Mouse (Mus musculus) embryonic facial prominence, embryonic 13.5 days (tissue): ENCODE data around the gene Camkk2. TPM values are rescaled to one million over a fixed set of nuclear protein-coding genes. Genes with fewer than 3 reads are reported as not detected.

Experiments used
- ATAC-seq: fragments of 200-750 bp; cut with Nextera tagmentation; 2 replicates; pipeline ENCODE4 v1.8.0; 2017; ENCODE audit warnings: low read depth; ENCODE audit not compliant: insufficient number of reproducible peaks, insufficient read depth, low FRiP score, low TSS enrichment
- H3K27ac ChIP-seq: fragments of 300-500 bp; sonication (generic); 2 replicates; pipeline ENCODE4 v1.5.1; 2015; ENCODE audit warnings: moderate library complexity, mild to moderate bottlenecking, inconsistent platforms
- H3K27me3 ChIP-seq: fragments of 300-500 bp; sonication (generic); 2 replicates; pipeline ENCODE4 v1.6.1; 2015; ENCODE audit warnings: mild to moderate bottlenecking, inconsistent platforms
- H3K36me3 ChIP-seq: fragments of 300-500 bp; sonication (generic); 2 replicates; pipeline ENCODE4 v1.6.1; 2015; ENCODE audit warnings: mild to moderate bottlenecking, inconsistent platforms
- H3K4me1 ChIP-seq: fragments of 300-500 bp; sonication (generic); 2 replicates; pipeline ENCODE4 v1.6.1; 2015; ENCODE audit warnings: inconsistent platforms
- H3K4me2 ChIP-seq: fragments of 300-500 bp; sonication (generic); 2 replicates; pipeline ENCODE4 v1.6.1; 2015; ENCODE audit warnings: moderate library complexity, mild to moderate bottlenecking, inconsistent platforms
- H3K4me3 ChIP-seq: fragments of 300-500 bp; sonication (generic); 2 replicates; pipeline ENCODE4 v1.5.1; 2015; ENCODE audit warnings: mild to moderate bottlenecking, inconsistent platforms
- H3K9ac ChIP-seq: fragments of 300-500 bp; sonication (generic); 2 replicates; pipeline ENCODE4 v1.6.1; 2015; ENCODE audit warnings: mild to moderate bottlenecking, inconsistent platforms
- H3K9me3 ChIP-seq: fragments of 300-500 bp; sonication (generic); 2 replicates; pipeline ENCODE4 v1.6.1; 2016; ENCODE audit warnings: inconsistent platforms
- WGBS: fragments of 180-500 bp; shearing (Covaris S2); methylation state at CpG from one replicate; pipeline ENCODE4 v1.1.7; 2015; ENCODE audit warnings: mixed read lengths; 5-methylcytosine and 5-hydroxymethylcytosine counted together
- polyA plus RNA-seq: library from polyadenylated mRNA; unstranded; fragments of >200 nt; fragmentation: Nextera tagmentation; extraction: Ambion mirVana; gene quantifications from 2 replicates; pipeline ENCODE4 v1.2.1, GENCODE M21; 2015

The Camkk2 gene
- polyA plus RNA-seq, 1 experiment from 2014 or later = 47.3 TPM

- Histone ChIP-seq H3K9me3 (no peaks in the 10 kb centered on the region), H3K4me1 (no peaks in the 10 kb centered on the region), H3K27ac (0 out of 2 replicates have a peak overlapping the region, but pooled peaks have one; percentile 11), H3K4me2 (no peak overlapping the region), H3K27me3 (no peaks in the 10 kb centered on the region), H3K36me3 (peaks cover 31% of the 10 kb centered on the region), H3K9ac (no peak overlapping the region), H3K4me3 (no peak overlapping the region)
- WGBS = 53% methylated on average over 10 of the region's 10 CpGs
- no peak for ATAC-seq
Measured at GRCm38 (mm10) chr5:122764032-122764464, 15.2 kb downstream of the Camkk2 start.

- 82% methylated on average over 29 of the region's 29 CpGs for WGBS
- H3K4me3 ChIP-seq = no peak overlapping the region
- peaks cover 32% of the 10 kb centered on the region for H3K36me3 ChIP-seq
- ATAC-seq = no peak
- H3K4me1 ChIP-seq = no peaks in the 10 kb centered on the region
- 0 out of 2 replicates have a peak overlapping the region, but pooled peaks have one; percentile 11 for H3K27ac ChIP-seq
- H3K27me3 ChIP-seq = no peaks in the 10 kb centered on the region
- H3K9ac ChIP-seq = no peak overlapping the region
- no peaks in the 10 kb centered on the region for H3K9me3 ChIP-seq
- H3K4me2 ChIP-seq = no peak overlapping the region
Measured at GRCm38 (mm10) chr5:122763271-122764031, 15.8 kb downstream of the Camkk2 start.

GRCm38 (mm10) chr5:122756680-122757079 is 22.5 kb downstream of the Camkk2 start:
- no peaks in the 10 kb centered on the region for H3K4me1 ChIP-seq
- no peak overlapping the region for H3K9ac ChIP-seq
- ATAC-seq = no peak
- no peak overlapping the region for H3K4me2 ChIP-seq
- peaks cover 51% of the 10 kb centered on the region for H3K36me3 ChIP-seq
- H3K27me3 ChIP-seq = no peaks in the 10 kb centered on the region
- H3K4me3 ChIP-seq = no peak overlapping the region
- no peaks in the 10 kb centered on the region for H3K9me3 ChIP-seq
- no peak overlapping the region for H3K27ac ChIP-seq
- 93% methylated on average over 7 of the region's 7 CpGs for WGBS

- 78% methylated on average over 6 of the region's 6 CpGs for WGBS
- Histone ChIP-seq H3K27me3 (no peaks in the 10 kb centered on the region), H3K36me3 (peaks cover 53% of the 10 kb centered on the region), H3K9ac (no peak overlapping the region), H3K4me2 (no peak overlapping the region), H3K27ac (no peak overlapping the region), H3K9me3 (no peaks in the 10 kb centered on the region), H3K4me1 (no peaks in the 10 kb centered on the region), H3K4me3 (no peak overlapping the region)
- ATAC-seq = no peak
Measured at GRCm38 (mm10) chr5:122756144-122756543, 23.1 kb downstream of the Camkk2 start.

GRCm38 (mm10) chr5:122755620-122756019 is 23.6 kb downstream of the Camkk2 start:
- no peaks in the 10 kb centered on the region for H3K4me1 ChIP-seq
- no peak overlapping the region for H3K4me2 ChIP-seq
- H3K9ac ChIP-seq = no peak overlapping the region
- H3K27ac ChIP-seq = no peak overlapping the region
- H3K9me3 ChIP-seq = no peaks in the 10 kb centered on the region
- no peak overlapping the region for H3K4me3 ChIP-seq
- 93% methylated on average over 4 of the region's 4 CpGs for WGBS
- ATAC-seq = no peak
- peaks cover 56% of the 10 kb centered on the region for H3K36me3 ChIP-seq
- no peaks in the 10 kb centered on the region for H3K27me3 ChIP-seq

- 86% methylated on average over 16 of the region's 16 CpGs for WGBS
- Histone ChIP-seq H3K27me3 (no peaks in the 10 kb centered on the region), H3K4me1 (no peaks in the 10 kb centered on the region), H3K9ac (no peak overlapping the region), H3K9me3 (no peaks in the 10 kb centered on the region), H3K36me3 (peaks cover 60% of the 10 kb centered on the region), H3K4me2 (no peak overlapping the region), H3K27ac (no peak overlapping the region), H3K4me3 (no peak overlapping the region)
- no peak for ATAC-seq
Measured at GRCm38 (mm10) chr5:122754477-122754876, 24.7 kb downstream of the Camkk2 start.

- Histone ChIP-seq H3K36me3 (peaks cover 66% of the 10 kb centered on the region), H3K27ac (no peak overlapping the region; the same call in 1 of the 2 replicates), H3K4me1 (no peaks in the 10 kb centered on the region), H3K27me3 (no peaks in the 10 kb centered on the region), H3K9me3 (no peaks in the 10 kb centered on the region), H3K4me2 (no peak overlapping the region), H3K4me3 (no peak overlapping the region), H3K9ac (no peak overlapping the region)
- 66% methylated on average over 7 of the region's 7 CpGs for WGBS
- no peak for ATAC-seq
Measured at GRCm38 (mm10) chr5:122747950-122748349, 31.3 kb downstream of the Camkk2 start.

GRCm38 (mm10) chr5:122743880-122744422 is 35.3 kb downstream of the Camkk2 start:
- no peaks in the 10 kb centered on the region for H3K4me1 ChIP-seq
- H3K9me3 ChIP-seq = no peaks in the 10 kb centered on the region
- H3K4me3 ChIP-seq = no peak overlapping the region
- no peak for ATAC-seq
- no peak overlapping the region for H3K27ac ChIP-seq
- peaks cover 81% of the 10 kb centered on the region for H3K36me3 ChIP-seq
- H3K27me3 ChIP-seq = no peaks in the 10 kb centered on the region
- WGBS = 84% methylated on average over 13 of the region's 13 CpGs
- no peak overlapping the region for H3K4me2 ChIP-seq
- no peak overlapping the region for H3K9ac ChIP-seq

- H3K36me3 ChIP-seq = peaks cover 37% of the 10 kb centered on the region
- WGBS = 85% methylated on average over 15 of the region's 15 CpGs
- no peak overlapping the region; the same call in 1 of the 2 replicates for H3K9ac ChIP-seq
- H3K27ac ChIP-seq = no peak overlapping the region
- ATAC-seq = no peak
- no peaks in the 10 kb centered on the region for H3K9me3 ChIP-seq
- H3K4me3 ChIP-seq = no peak overlapping the region
- H3K4me2 ChIP-seq = no peak overlapping the region
- peaks cover 21% of the 10 kb centered on the region for H3K4me1 ChIP-seq
- H3K27me3 ChIP-seq = no peaks in the 10 kb centered on the region
Measured at GRCm38 (mm10) chr5:122736761-122737160, 42.4 kb downstream of the Camkk2 start.

GRCm38 (mm10) chr5:122735853-122736252 is 43.4 kb downstream of the Camkk2 start:
- Histone ChIP-seq H3K27me3 (no peaks in the 10 kb centered on the region), H3K9ac (no peak overlapping the region), H3K4me3 (no peak overlapping the region), H3K4me2 (no peak overlapping the region), H3K9me3 (no peaks in the 10 kb centered on the region), H3K27ac (no peak overlapping the region), H3K36me3 (peaks cover 28% of the 10 kb centered on the region), H3K4me1 (peaks cover 27% of the 10 kb centered on the region)
- ATAC-seq = no peak
- 78% methylated on average over 7 of the region's 7 CpGs for WGBS

- no peaks in the 10 kb centered on the region for H3K9me3 ChIP-seq
- H3K9ac ChIP-seq = no peak overlapping the region
- peaks cover 23% of the 10 kb centered on the region for H3K36me3 ChIP-seq
- no peak overlapping the region for H3K27ac ChIP-seq
- 56% methylated on average over 17 of the region's 17 CpGs for WGBS
- no peak overlapping the region for H3K4me3 ChIP-seq
- peak overlapping the region; percentile 28; the same call in 1 of the 2 replicates for H3K4me2 ChIP-seq
- peaks cover 27% of the 10 kb centered on the region for H3K4me1 ChIP-seq
- no peak for ATAC-seq
- H3K27me3 ChIP-seq = no peaks in the 10 kb centered on the region
Measured at GRCm38 (mm10) chr5:122733881-122734280, 45.3 kb downstream of the Camkk2 start.
